Mouse (Mus musculus) erythroid progenitor cell, adult 5-6 weeks (primary cell): ENCODE data around the gene Tdrd9. TPM values are rescaled to one million over a fixed set of nuclear protein-coding genes. Genes with fewer than 3 reads are reported as not detected.

Source experiments
- ATAC-seq: replicated peaks from 2 replicates; pipeline ENCODE4 v1.8.0; 2016; ENCODE audit warnings: moderate number of reproducible peaks, mild to moderate bottlenecking, moderate TSS enrichment, inconsistent platforms; ENCODE audit not compliant: poor library complexity, low FRiP score, severe bottlenecking
- total RNA-seq, 2 experiments: library from RNA; stranded (forward) in 1 of 2; stranded (reverse) in 1 of 2; fragments of 150-400 nt in 1 of 2; fragments of 186-747, 209-891 nt in 1 of 2; gene quantifications; 2 replicates each; pipeline versions ENCODE4 v1.2.3 to v1.2.4; 2015 to 2017; ENCODE audit warnings: low replicate concordance in 2 of 2

The Tdrd9 gene
- total RNA-seq (2015; ENCODE audit: low replicate concordance) (not detected in 2 replicates), total RNA-seq (2017; ENCODE audit: low replicate concordance) (not detected in 2 replicates)

- ATAC-seq, result no peak
These were observed at the start of gene Tdrd9 for GRCm38 (mm10) chr12:111971231-111971686. Gene Tdrd9 (plus strand): TSS chr12:111971559.

- peak; percentile 91 for ATAC-seq
These were observed 48.2 kb upstream of the Tdrd9 start for GRCm38 (mm10) chr12:111923117-111923516.

- ATAC-seq, result no peak
These were observed 44.0 kb upstream of the Tdrd9 start for GRCm38 (mm10) chr12:111927338-111927737.

- no peak for ATAC-seq
These were observed 42.9 kb upstream of the Tdrd9 start for GRCm38 (mm10) chr12:111928411-111928966.

GRCm38 (mm10) chr12:111931411-111932025, 39.8 kb upstream of the Tdrd9 start:
- ATAC-seq, result no peak

GRCm38 (mm10) chr12:111932513-111932912, 38.8 kb upstream of the Tdrd9 start:
- no peak for ATAC-seq

GRCm38 (mm10) chr12:111933032-111933704, 38.2 kb upstream of the Tdrd9 start:
- peak; percentile 43; the same call in 1 of the 2 replicates for ATAC-seq

- ATAC-seq, result no peak
These were observed 37.4 kb upstream of the Tdrd9 start for GRCm38 (mm10) chr12:111933971-111934370.

GRCm38 (mm10) chr12:111936706-111937550, 34.4 kb upstream of the Tdrd9 start:
- no peak for ATAC-seq

- no peak for ATAC-seq
These were observed 32.7 kb upstream of the Tdrd9 start for GRCm38 (mm10) chr12:111938623-111939177.

- ATAC-seq, result 0 out of 2 replicates have a peak, but pooled peaks have one; percentile 6
These were observed 27.8 kb upstream of the Tdrd9 start for GRCm38 (mm10) chr12:111943421-111944064.

GRCm38 (mm10) chr12:111944065-111944987, 27.0 kb upstream of the Tdrd9 start:
- ATAC-seq, result peak; percentile 69

- no peak for ATAC-seq
These were observed 26.2 kb upstream of the Tdrd9 start for GRCm38 (mm10) chr12:111945115-111945514.

- peak; percentile 68 for ATAC-seq
These were observed 25.3 kb upstream of the Tdrd9 start for GRCm38 (mm10) chr12:111945765-111946655.

GRCm38 (mm10) chr12:111946716-111947115, 24.6 kb upstream of the Tdrd9 start:
- ATAC-seq, result no peak

- ATAC-seq, result no peak
These were observed 20.9 kb upstream of the Tdrd9 start for GRCm38 (mm10) chr12:111950486-111950885.

GRCm38 (mm10) chr12:111951701-111952100, 19.7 kb upstream of the Tdrd9 start:
- no peak for ATAC-seq
